ENCODE assay signal across 8 mouse cellular contexts in the genomic region with DNA sequence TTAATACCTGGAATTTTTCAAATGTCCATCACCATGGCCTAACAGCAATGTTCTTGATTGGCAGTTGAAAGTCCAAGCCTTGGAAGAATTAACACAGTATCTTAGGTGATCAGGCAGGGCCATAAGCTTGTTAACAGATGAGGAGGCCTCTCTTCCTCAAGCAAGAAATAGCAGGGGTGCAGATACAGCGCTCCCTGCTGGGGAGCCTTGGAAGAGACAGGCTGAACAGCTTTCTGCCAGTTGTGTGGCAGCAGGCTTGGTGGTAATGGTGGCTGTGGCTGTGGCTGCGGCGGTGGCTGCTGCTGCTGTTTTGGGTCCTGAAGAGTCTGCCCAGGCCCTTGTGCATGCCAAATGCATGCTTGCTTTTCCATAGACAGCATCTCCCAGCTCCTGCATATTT.
A peak's percentile ranks its signal among the peaks of the same experiment; 100 is the strongest.
DNase-seq lines count a peak whose midpoint lies in the region; ATAC-seq and TF ChIP-seq lines count a peak whose summit lies in the region.

No protein-coding gene starts in this region.

- no peak for ATAC-seq in heart, embryonic 11.5 days (replicated peaks; ENCODE audit: insufficient number of reproducible peaks, low FRiP score, low TSS enrichment)
- no peak for ATAC-seq in kidney, postnatal 0 days (replicated peaks; ENCODE audit: low FRiP score, low read depth)
- peak; percentile 85 for ATAC-seq in megakaryocyte, adult 5-6 weeks (ENCODE audit: poor library complexity, severe bottlenecking)
- ATAC-seq in stomach, postnatal 0 days (ENCODE audit: low FRiP score, low TSS enrichment): peak; percentile 61

- no peak for TF ChIP-seq EP300 in stomach, postnatal 0 days (optimal IDR thresholded peaks at IDR 0.05)

- H3K4me3 ChIP-seq in heart, embryonic 11.5 days (ENCODE audit: low read depth, low read length): no peak overlapping the region
- H3K4me3 ChIP-seq in bone marrow, adult 2 months (replicated peaks; ENCODE audit: control insufficient read depth, low read depth, low read length): no peak overlapping the region
- H3K4me3 ChIP-seq in kidney, postnatal 0 days (replicated peaks; ENCODE audit: low read depth, low read length): no peak overlapping the region
- H3K4me3 ChIP-seq in stomach, postnatal 0 days (ENCODE audit: low read depth, low read length): no peak overlapping the region

- H3K27me3 ChIP-seq in heart, embryonic 11.5 days (ENCODE audit: control insufficient read depth, insufficient read depth, low read length): no peaks in the 10 kb centered on the region
- no peaks in the 10 kb centered on the region for H3K27me3 ChIP-seq in kidney, postnatal 0 days (ENCODE audit: insufficient read depth, low read length)
- no peaks in the 10 kb centered on the region for H3K27me3 ChIP-seq in stomach, postnatal 0 days (ENCODE audit: control insufficient read depth, insufficient read depth, low read length)

- H3K27ac ChIP-seq in heart, embryonic 11.5 days (ENCODE audit: low read depth, low read length): no peak overlapping the region
- no peak overlapping the region for H3K27ac ChIP-seq in bone marrow, adult 2 months (ENCODE audit: control insufficient read depth, insufficient read depth, low read depth, low read length, poor library complexity)
- no peak overlapping the region for H3K27ac ChIP-seq in kidney, postnatal 0 days
- H3K27ac ChIP-seq in stomach, postnatal 0 days (replicated peaks): no peak overlapping the region

- WGBS in heart, embryonic 11.5 days (ENCODE audit: insufficient replicate concordance): 72% methylated on average over 3 of the region's 3 CpGs
- WGBS in bone marrow, adult 2 months: 81% methylated on average over 3 of the region's 3 CpGs
- WGBS in kidney, postnatal 0 days: 84% methylated on average over 3 of the region's 3 CpGs
- WGBS in stomach, postnatal 0 days: 80% methylated on average over 3 of the region's 3 CpGs

- H3K36me3 ChIP-seq in heart, embryonic 11.5 days (ENCODE audit: control insufficient read depth, insufficient read depth, low read length): peaks cover 19% of the 10 kb centered on the region
- peaks cover 38% of the 10 kb centered on the region for H3K36me3 ChIP-seq in kidney, postnatal 0 days (ENCODE audit: insufficient read depth, low read length)
- peaks cover 7% of the 10 kb centered on the region for H3K36me3 ChIP-seq in stomach, postnatal 0 days (ENCODE audit: control insufficient read depth, insufficient read depth, low read length)

- TF ChIP-seq POLR2A in bone marrow, adult 2 months (IDR thresholded peaks at IDR 0.05; ENCODE audit: borderline replicate concordance, control insufficient read depth, low read depth, low read length): no peak

- H3K9me3 ChIP-seq in heart, embryonic 11.5 days (replicated peaks; ENCODE audit: control insufficient read depth, low read length): no peaks in the 10 kb centered on the region
- no peaks in the 10 kb centered on the region for H3K9me3 ChIP-seq in kidney, postnatal 0 days (replicated peaks; ENCODE audit: low read length)
- no peaks in the 10 kb centered on the region for H3K9me3 ChIP-seq in stomach, postnatal 0 days (ENCODE audit: control insufficient read depth, low read length)

- H3K4me2 ChIP-seq in heart, embryonic 11.5 days: no peak overlapping the region
- H3K4me2 ChIP-seq in kidney, postnatal 0 days (ENCODE audit: low read length): no peak overlapping the region
- no peak overlapping the region for H3K4me2 ChIP-seq in stomach, postnatal 0 days (replicated peaks; ENCODE audit: low read depth)

- H3K4me1 ChIP-seq in heart, embryonic 11.5 days (ENCODE audit: control insufficient read depth, insufficient read depth, low read length): no peaks in the 10 kb centered on the region
- H3K4me1 ChIP-seq in bone marrow, adult 2 months (ENCODE audit: control insufficient read depth, insufficient read depth, low read length): no peaks in the 10 kb centered on the region
- H3K4me1 ChIP-seq in kidney, postnatal 0 days (replicated peaks; ENCODE audit: insufficient read depth, low read length): no peaks in the 10 kb centered on the region
- H3K4me1 ChIP-seq in stomach, postnatal 0 days (replicated peaks; ENCODE audit: control insufficient read depth, insufficient read depth): no peaks in the 10 kb centered on the region

- DNase-seq in heart, adult 11 months: peak; percentile 93
- peak; percentile 82 for DNase-seq in CD4-positive, CD25-positive, alpha-beta regulatory T cell, adult 2 months (ENCODE audit: low read depth, low spot score)
- peak; percentile 61 for DNase-seq in gastrocnemius, postnatal 10 days
- DNase-seq in kidney, postnatal 0 days (ENCODE audit: low spot score): peak; percentile 65
- DNase-seq in stomach, postnatal 0 days (ENCODE audit: low spot score): peak; percentile 77

- no peak overlapping the region for H3K9ac ChIP-seq in heart, embryonic 11.5 days (ENCODE audit: low read depth, low read length)
- H3K9ac ChIP-seq in kidney, postnatal 0 days (ENCODE audit: low read depth, low read length): no peak overlapping the region
- H3K9ac ChIP-seq in stomach, postnatal 0 days (ENCODE audit: low read length): no peak overlapping the region

- peak; percentile 77 for TF ChIP-seq CTCF in bone marrow, adult 2 months (IDR thresholded peaks at IDR 0.05; ENCODE audit: control insufficient read depth, insufficient read depth, low read length)
- peak; percentile 78 for TF ChIP-seq CTCF in kidney, postnatal 0 days (IDR thresholded peaks at IDR 0.05; ENCODE audit: low read depth)
- TF ChIP-seq CTCF in stomach, postnatal 0 days (IDR thresholded peaks at IDR 0.05; ENCODE audit: low read depth): peak; percentile 86

Comparison
In these comparisons a context has a peak if more than half of its experiments do, and no peak if none do; other contexts are left out.
1. ATAC-seq: peak in megakaryocyte, adult 5-6 weeks (single experiment) and stomach, postnatal 0 days (single experiment); none in heart, embryonic 11.5 days (single experiment) and kidney, postnatal 0 days (single experiment).
2. Peak in every context shown above with its lines, with median percentiles within 50 percentile points of each other: DNase-seq and CTCF ChIP-seq.